Mouse (Mus musculus) testis, adult 2 months (tissue): ENCODE data around the gene Orm1.

ENCODE experiments used
- CTCF ChIP-seq: fragments of 200-500 bp; IDR thresholded peaks from 2 replicates; pipeline ENCODE4 v1.5.1; 2012; ENCODE audit warnings: low read depth, mild to moderate bottlenecking, inconsistent platforms, low read length, moderate library complexity; ENCODE audit not compliant: control insufficient read depth, insufficient read depth, insufficient replicate concordance
- POLR2A ChIP-seq: fragments of 200-500 bp; IDR thresholded peaks from 2 replicates; pipeline ENCODE4 v1.6.1; 2012; ENCODE audit warnings: low read depth, mild to moderate bottlenecking, inconsistent platforms, low read length, moderate library complexity; ENCODE audit not compliant: control insufficient read depth

DNA sequence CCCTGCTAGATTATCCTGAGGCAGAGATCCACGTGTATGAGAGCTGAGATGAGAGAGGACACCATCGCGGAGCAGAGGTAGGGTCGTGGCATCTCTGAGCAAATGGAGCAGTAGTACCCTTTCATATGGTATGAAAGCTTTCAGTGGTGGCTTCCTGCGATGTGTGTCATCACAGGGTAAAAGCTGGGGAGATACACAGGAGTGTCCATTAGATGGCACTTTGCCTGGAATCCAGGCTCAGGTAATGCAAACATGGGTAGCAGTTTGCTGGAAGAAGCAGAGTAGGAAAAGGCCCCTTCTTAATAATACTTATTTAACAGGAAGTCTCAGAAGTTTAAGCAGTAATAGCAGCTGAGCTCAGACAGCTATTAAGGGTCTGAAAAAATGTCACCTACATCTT lies 30.3 kb upstream of the Orm1 start:
- no peak for TF ChIP-seq CTCF
- TF ChIP-seq POLR2A: no peak
